Mouse (Mus musculus): ENCODE data around the gene Rnf17. TPM values are rescaled to one million over a fixed set of nuclear protein-coding genes. Genes with fewer than 3 reads are reported as not detected.

The Rnf17 gene
- polyA plus RNA-seq, 1 experiment from 2014 or later = 2.1 TPM

DNA sequence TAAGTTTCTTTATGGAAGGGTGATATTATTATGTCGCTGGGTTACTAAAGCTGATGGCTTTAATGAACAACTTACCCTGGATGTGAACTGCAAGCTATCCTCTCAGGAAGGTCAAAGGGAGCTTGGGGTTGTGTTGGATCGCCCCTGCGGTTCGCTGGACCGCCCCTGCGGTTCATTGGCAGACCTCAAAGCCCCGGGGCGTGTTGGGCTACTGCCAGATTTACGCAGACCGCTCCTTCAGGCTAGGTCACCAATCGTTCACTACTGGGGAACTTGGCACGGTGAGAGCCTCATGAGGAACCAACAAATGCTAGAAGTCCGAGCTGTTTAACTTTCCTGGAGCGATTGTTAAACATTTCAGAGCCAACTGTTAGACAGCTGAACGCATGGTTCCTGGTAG lies 35.7 kb upstream of the Rnf17 start:
- no peak overlapping the region for H3K27ac ChIP-seq (ENCODE audit: low read depth)
- H3K4me2 ChIP-seq (ENCODE audit: low read length) = no peak overlapping the region
- H3K36me3 ChIP-seq (ENCODE audit: control insufficient read depth, insufficient read depth, low read length) = no peaks in the 10 kb centered on the region
- WGBS = 22% methylated on average over 15 of the region's 15 CpGs
- H3K4me1 ChIP-seq (replicated peaks; ENCODE audit: control insufficient read depth, insufficient read depth, low read length) = 0 out of 2 replicates have a peak, but pooled peaks cover 3% of the 10 kb centered on the region
- H3K9me3 ChIP-seq (ENCODE audit: control insufficient read depth, low read length) = no peaks in the 10 kb centered on the region
- DNase-seq (ENCODE audit: low spot score) (no peak), ATAC-seq (replicated peaks; ENCODE audit: low FRiP score, low TSS enrichment, low read depth) (no peak)
- no peak overlapping the region for H3K4me3 ChIP-seq (ENCODE audit: low read depth, low read length)
- H3K27me3 ChIP-seq (replicated peaks; ENCODE audit: control insufficient read depth, insufficient read depth, low read length) = peaks cover 45% of the 10 kb centered on the region
- H3K9ac ChIP-seq (ENCODE audit: low read length) = no peak overlapping the region

DNA sequence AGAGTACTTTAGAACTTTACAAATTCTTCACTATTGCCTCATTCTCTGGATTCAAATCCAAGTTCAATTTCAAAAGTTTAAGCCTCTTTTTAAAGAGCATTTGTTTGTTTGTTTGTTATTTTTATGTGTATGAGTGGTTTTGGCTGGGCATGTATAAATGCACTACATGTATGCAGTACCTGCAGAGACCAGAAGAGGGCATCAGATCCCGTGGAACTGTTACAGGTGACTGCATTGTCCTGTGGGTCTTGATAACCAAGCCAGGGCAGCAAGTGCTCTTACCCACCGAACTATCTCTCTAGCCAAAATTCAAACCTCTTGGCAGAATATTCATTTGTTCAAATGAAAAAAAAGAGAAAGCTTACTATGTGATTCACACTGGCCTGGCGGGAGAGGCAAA lies 33.5 kb upstream of the Rnf17 start:
- DNase-seq (ENCODE audit: low spot score) (no peak), ATAC-seq (replicated peaks; ENCODE audit: low FRiP score, low TSS enrichment, low read depth) (no peak)
- Histone ChIP-seq H3K27me3 (replicated peaks; ENCODE audit: control insufficient read depth, insufficient read depth, low read length) (peaks cover 41% of the 10 kb centered on the region), H3K9me3 (ENCODE audit: control insufficient read depth, low read length) (no peaks in the 10 kb centered on the region), H3K4me2 (ENCODE audit: low read length) (no peak overlapping the region), H3K36me3 (ENCODE audit: control insufficient read depth, insufficient read depth, low read length) (no peaks in the 10 kb centered on the region), H3K9ac (ENCODE audit: low read length) (no peak overlapping the region), H3K4me1 (replicated peaks; ENCODE audit: control insufficient read depth, insufficient read depth, low read length) (0 out of 2 replicates have a peak, but pooled peaks cover 3% of the 10 kb centered on the region), H3K27ac (ENCODE audit: low read depth) (no peak overlapping the region), H3K4me3 (ENCODE audit: low read depth, low read length) (no peak overlapping the region)
- WGBS = 46% methylated on average over 3 of the region's 3 CpGs

DNA sequence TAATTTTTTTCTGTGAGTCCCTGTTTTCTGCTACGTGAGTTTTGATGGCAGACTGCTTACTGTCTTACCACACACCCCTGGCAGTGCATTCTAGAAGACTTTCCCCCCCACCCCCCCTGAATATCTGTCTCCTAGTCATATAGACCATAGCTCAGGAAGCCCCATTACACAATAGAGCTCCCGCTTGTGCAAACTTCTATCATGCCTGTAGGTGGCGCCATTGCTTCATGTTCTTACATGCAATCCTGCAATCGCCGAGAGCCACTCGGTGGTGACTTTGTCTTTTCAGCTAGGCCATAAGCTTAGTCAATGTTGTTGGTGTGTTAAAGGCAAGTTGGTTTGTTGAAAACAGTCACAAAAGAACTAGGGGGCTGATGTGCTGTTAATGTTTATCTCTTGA lies 26.6 kb upstream of the Rnf17 start:
- no peaks in the 10 kb centered on the region for H3K4me1 ChIP-seq (replicated peaks; ENCODE audit: control insufficient read depth, insufficient read depth, low read length)
- ATAC-seq (replicated peaks; ENCODE audit: low FRiP score, low TSS enrichment, low read depth) (no peak), DNase-seq (ENCODE audit: low spot score) (peak; percentile 89)
- H3K9ac ChIP-seq (ENCODE audit: low read length) = no peak overlapping the region
- H3K4me3 ChIP-seq (ENCODE audit: low read depth, low read length) = no peak overlapping the region
- H3K9me3 ChIP-seq (ENCODE audit: control insufficient read depth, low read length) = no peaks in the 10 kb centered on the region
- no peaks in the 10 kb centered on the region for H3K27me3 ChIP-seq (replicated peaks; ENCODE audit: control insufficient read depth, insufficient read depth, low read length)
- no peaks in the 10 kb centered on the region for H3K36me3 ChIP-seq (ENCODE audit: control insufficient read depth, insufficient read depth, low read length)
- 1% methylated on average over 6 of the region's 6 CpGs for WGBS
- no peak overlapping the region for H3K27ac ChIP-seq (ENCODE audit: low read depth)
- H3K4me2 ChIP-seq (ENCODE audit: low read length) = no peak overlapping the region

DNA sequence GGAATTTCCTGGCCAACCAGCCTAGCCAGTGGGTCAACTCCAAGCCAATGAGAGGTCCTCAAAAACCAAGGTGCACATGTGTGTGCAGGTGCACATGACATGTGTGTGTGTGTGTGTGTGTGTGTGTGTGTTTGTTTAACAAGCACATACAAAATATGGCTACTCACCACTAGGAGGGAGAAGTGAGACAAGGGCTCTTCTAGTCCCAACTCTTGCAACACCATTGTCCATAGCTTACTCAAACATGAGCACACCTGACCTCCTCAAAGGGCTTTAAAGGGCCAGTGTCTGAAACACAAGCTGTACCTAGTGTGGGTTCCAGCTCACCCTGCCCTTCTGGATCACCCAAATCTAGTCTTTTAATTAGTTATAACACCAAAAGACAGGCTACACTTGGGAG lies 24.6 kb upstream of the Rnf17 start:
- DNase-seq (ENCODE audit: low spot score) (no peak), ATAC-seq (replicated peaks; ENCODE audit: low FRiP score, low TSS enrichment, low read depth) (no peak)
- Histone ChIP-seq H3K9ac (ENCODE audit: low read length) (no peak overlapping the region), H3K4me2 (ENCODE audit: low read length) (no peak overlapping the region), H3K27me3 (replicated peaks; ENCODE audit: control insufficient read depth, insufficient read depth, low read length) (no peaks in the 10 kb centered on the region), H3K4me3 (ENCODE audit: low read depth, low read length) (no peak overlapping the region), H3K36me3 (ENCODE audit: control insufficient read depth, insufficient read depth, low read length) (no peaks in the 10 kb centered on the region), H3K9me3 (ENCODE audit: control insufficient read depth, low read length) (no peaks in the 10 kb centered on the region), H3K4me1 (replicated peaks; ENCODE audit: control insufficient read depth, insufficient read depth, low read length) (no peaks in the 10 kb centered on the region), H3K27ac (ENCODE audit: low read depth) (no peak overlapping the region)

DNA sequence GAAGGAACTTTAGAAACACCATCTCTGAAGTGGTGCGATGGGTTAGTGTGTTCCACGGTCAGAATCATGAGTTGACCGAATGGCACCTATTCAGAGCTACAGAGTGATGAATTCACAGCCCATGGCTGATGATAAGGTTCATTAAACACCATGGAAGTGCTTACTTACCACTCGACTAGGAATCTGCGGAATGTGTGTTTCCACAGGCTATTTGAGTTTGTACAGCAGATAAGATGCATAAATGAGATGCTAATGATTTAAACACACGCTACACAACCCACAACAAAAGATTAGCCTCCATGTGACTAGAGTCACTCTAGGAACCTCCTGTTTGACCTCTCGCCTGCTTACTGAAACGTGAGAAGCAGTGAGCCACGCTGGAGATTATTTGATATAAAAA lies 23.0 kb upstream of the Rnf17 start:
- 71% methylated on average over 9 of the region's 9 CpGs for WGBS
- no peaks in the 10 kb centered on the region for H3K27me3 ChIP-seq (replicated peaks; ENCODE audit: control insufficient read depth, insufficient read depth, low read length)
- no peak overlapping the region for H3K4me3 ChIP-seq (ENCODE audit: low read depth, low read length)
- ATAC-seq (replicated peaks; ENCODE audit: low FRiP score, low TSS enrichment, low read depth) (no peak), DNase-seq (ENCODE audit: low spot score) (no peak)
- H3K27ac ChIP-seq (ENCODE audit: low read depth) = no peak overlapping the region
- H3K9ac ChIP-seq (ENCODE audit: low read length) = no peak overlapping the region
- H3K4me1 ChIP-seq (replicated peaks; ENCODE audit: control insufficient read depth, insufficient read depth, low read length) = no peaks in the 10 kb centered on the region
- H3K4me2 ChIP-seq (ENCODE audit: low read length) = no peak overlapping the region
- no peaks in the 10 kb centered on the region for H3K9me3 ChIP-seq (ENCODE audit: control insufficient read depth, low read length)
- no peaks in the 10 kb centered on the region for H3K36me3 ChIP-seq (ENCODE audit: control insufficient read depth, insufficient read depth, low read length)

DNA sequence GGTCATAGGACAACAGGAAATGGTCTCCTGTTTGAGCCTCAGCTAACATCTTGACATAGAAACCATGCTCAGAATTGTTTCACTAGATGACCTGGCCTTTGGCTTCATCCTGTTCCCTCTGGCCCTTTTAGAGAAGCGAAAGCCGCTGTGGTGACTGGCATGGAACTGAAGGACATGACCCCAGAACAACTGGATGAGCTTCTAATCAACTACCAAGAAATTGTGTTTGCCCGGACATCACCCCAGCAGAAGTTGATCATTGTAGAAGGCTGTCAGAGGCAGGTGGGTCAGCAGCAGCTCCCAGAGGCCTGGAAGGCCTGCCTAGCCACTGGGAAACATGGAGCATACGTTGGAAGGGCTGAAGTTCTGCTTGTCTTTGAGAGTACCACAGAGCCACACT lies 20.0 kb upstream of the Rnf17 start:
- no peak for DNase-seq (ENCODE audit: low spot score)
- Histone ChIP-seq H3K4me2 (ENCODE audit: low read length) (no peak overlapping the region), H3K4me3 (ENCODE audit: low read depth, low read length) (no peak overlapping the region), H3K27me3 (replicated peaks; ENCODE audit: control insufficient read depth, insufficient read depth, low read length) (no peaks in the 10 kb centered on the region), H3K9ac (ENCODE audit: low read length) (no peak overlapping the region), H3K27ac (ENCODE audit: low read depth) (no peak overlapping the region), H3K4me1 (replicated peaks; ENCODE audit: control insufficient read depth, insufficient read depth, low read length) (no peaks in the 10 kb centered on the region), H3K36me3 (ENCODE audit: control insufficient read depth, insufficient read depth, low read length) (no peaks in the 10 kb centered on the region), H3K9me3 (ENCODE audit: control insufficient read depth, low read length) (no peaks in the 10 kb centered on the region)
- WGBS = 78% methylated on average over 4 of the region's 4 CpGs
- ATAC-seq (replicated peaks; ENCODE audit: low FRiP score, low TSS enrichment, low read depth) = no peak

DNA sequence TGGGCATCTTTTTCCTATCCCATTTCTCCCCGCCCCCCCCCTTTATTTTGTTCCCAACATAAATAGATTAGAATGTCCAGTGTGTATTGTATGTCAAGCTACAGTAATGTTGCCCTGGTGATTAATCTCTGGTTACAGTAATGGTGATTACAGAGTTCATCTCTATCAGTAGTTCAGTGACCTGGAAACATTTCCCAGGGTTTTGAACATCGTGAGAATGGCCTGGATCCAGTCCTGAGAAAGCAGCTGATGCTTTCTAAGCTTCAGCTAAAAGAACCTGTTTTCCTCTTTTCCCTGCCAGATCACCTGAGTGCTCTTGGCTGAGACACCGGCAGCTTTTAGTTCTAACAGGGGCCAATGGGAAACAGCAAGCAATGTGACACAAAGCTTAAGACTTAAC lies 12.1 kb upstream of the Rnf17 start:
- Histone ChIP-seq H3K9ac (ENCODE audit: low read length) (no peak overlapping the region), H3K27ac (ENCODE audit: low read depth) (no peak overlapping the region), H3K4me1 (replicated peaks; ENCODE audit: control insufficient read depth, insufficient read depth, low read length) (no peaks in the 10 kb centered on the region), H3K9me3 (ENCODE audit: control insufficient read depth, low read length) (no peaks in the 10 kb centered on the region), H3K4me3 (ENCODE audit: low read depth, low read length) (no peak overlapping the region), H3K36me3 (ENCODE audit: control insufficient read depth, insufficient read depth, low read length) (no peaks in the 10 kb centered on the region), H3K4me2 (ENCODE audit: low read length) (no peak overlapping the region), H3K27me3 (replicated peaks; ENCODE audit: control insufficient read depth, insufficient read depth, low read length) (no peaks in the 10 kb centered on the region)
- 72% methylated on average over 3 of the region's 3 CpGs for WGBS
- DNase-seq (ENCODE audit: low spot score) (no peak), ATAC-seq (replicated peaks; ENCODE audit: low FRiP score, low TSS enrichment, low read depth) (no peak)

DNA sequence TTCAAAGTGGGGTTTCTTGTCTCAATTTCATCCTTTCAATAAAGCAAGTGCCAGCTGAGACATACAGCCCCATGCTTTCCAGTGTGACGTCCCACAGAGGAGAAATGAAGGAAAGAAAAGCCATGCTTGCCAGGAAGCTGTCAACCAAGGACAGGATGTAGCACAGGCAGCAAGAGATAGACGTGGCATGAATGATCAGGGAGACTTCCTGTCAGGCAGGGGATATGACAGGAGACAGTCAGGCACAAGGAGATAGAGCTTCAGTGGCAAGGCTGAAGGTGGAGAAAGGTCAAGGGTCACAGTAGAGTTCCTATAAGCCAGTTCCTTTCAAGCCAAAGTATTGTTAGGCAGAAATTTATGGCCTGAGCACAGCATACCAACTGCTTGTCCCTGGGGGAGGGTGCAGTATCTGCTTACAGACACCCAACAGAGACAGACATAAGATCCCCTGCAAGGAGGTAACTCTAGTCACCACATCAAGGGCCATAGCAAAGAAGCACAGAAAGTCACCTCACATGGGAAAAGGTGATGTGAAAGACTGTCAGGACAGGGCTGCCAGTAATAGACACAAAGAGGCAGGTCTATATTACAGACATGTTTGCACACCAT lies 8.6 kb upstream of the Rnf17 start:
- Histone ChIP-seq H3K9me3 (ENCODE audit: control insufficient read depth, low read length) (no peaks in the 10 kb centered on the region), H3K4me1 (replicated peaks; ENCODE audit: control insufficient read depth, insufficient read depth, low read length) (no peaks in the 10 kb centered on the region), H3K4me3 (ENCODE audit: low read depth, low read length) (no peak overlapping the region), H3K27me3 (replicated peaks; ENCODE audit: control insufficient read depth, insufficient read depth, low read length) (no peaks in the 10 kb centered on the region), H3K36me3 (ENCODE audit: control insufficient read depth, insufficient read depth, low read length) (no peaks in the 10 kb centered on the region), H3K9ac (ENCODE audit: low read length) (no peak overlapping the region), H3K27ac (ENCODE audit: low read depth) (no peak overlapping the region), H3K4me2 (ENCODE audit: low read length) (no peak overlapping the region)
- 17% methylated on average over 2 of the region's 2 CpGs for WGBS
- DNase-seq (ENCODE audit: low spot score) (no peak), ATAC-seq (replicated peaks; ENCODE audit: low FRiP score, low TSS enrichment, low read depth) (no peak)

DNA sequence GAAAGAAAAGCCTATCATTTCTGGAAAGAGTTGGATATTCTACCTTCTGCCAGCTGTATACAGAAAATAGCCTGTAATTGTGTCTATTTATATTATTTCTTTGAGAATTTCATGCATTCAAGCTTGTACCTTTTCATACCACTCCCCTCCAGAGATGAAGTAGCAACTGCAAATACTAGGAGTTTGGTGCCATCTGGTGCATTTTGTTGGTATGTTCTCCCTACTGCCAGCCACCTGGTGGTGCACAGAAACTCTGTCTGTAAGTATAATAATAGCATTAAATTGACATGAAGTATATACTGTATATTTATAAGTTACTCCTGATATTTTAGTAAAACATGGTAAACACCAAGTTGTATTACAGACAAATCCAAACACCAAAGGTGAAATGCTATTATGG lies 4.4 kb upstream of the Rnf17 start:
- ATAC-seq (replicated peaks; ENCODE audit: low FRiP score, low TSS enrichment, low read depth) (no peak), DNase-seq (ENCODE audit: low spot score) (no peak)
- Histone ChIP-seq H3K4me1 (replicated peaks; ENCODE audit: control insufficient read depth, insufficient read depth, low read length) (no peaks in the 10 kb centered on the region), H3K9me3 (ENCODE audit: control insufficient read depth, low read length) (no peaks in the 10 kb centered on the region), H3K9ac (ENCODE audit: low read length) (no peak overlapping the region), H3K4me3 (ENCODE audit: low read depth, low read length) (no peak overlapping the region), H3K4me2 (ENCODE audit: low read length) (no peak overlapping the region), H3K36me3 (ENCODE audit: control insufficient read depth, insufficient read depth, low read length) (no peaks in the 10 kb centered on the region), H3K27ac (ENCODE audit: low read depth) (no peak overlapping the region), H3K27me3 (replicated peaks; ENCODE audit: control insufficient read depth, insufficient read depth, low read length) (no peaks in the 10 kb centered on the region)
